Mouse (Mus musculus): ENCODE measurements around the gene Aox2. TPM values are rescaled to one million over a fixed set of nuclear protein-coding genes. Genes with fewer than 3 reads are reported as not detected.

Aox2 gene
- total RNA-seq, 1 experiment from 2014 or later: not detected

- no peak for ATAC-seq (replicated peaks in 1 of 2; ENCODE audit: insufficient read depth in 1 of 2, low FRiP score in 2 of 2, low TSS enrichment in 1 of 2, low read depth in 1 of 2, poor library complexity in 2 of 2, severe bottlenecking in 2 of 2)
Measured at GRCm38 (mm10) chr1:58280381-58280780, 2.3 kb downstream of the Aox2 start.

DNA sequence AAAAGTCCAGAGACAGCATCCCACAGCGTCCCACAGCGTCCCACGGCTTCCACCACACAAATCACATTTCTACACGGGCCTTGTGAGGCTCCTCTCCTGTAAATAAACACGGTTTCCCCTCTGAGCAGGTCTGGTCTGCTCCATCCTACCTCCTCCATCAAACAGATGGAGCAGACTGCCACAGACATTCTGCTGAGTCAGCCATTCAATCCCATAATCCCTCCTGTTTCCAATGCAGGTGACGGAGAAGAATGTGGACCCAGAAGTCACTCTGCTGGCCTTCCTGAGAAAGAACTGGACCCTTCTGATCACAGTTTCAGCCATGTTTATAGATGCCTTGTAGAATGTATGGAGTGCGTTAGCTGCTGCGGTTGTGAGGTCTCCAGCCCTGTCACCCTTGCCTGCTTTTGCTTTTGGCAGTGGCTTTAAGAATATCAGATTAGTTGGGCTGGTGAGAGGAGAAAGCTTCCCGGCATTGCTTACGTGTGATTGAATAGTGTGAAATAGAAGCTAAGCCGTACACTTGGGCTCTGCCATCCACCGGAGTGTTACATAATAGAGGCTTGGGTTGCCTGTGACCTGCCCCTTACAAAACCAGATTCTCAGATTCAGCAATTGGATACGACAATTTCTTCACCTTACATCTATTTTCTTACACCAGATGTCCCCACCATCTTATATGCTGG lies 3.0 kb downstream of the Aox2 start:
- no peak for ATAC-seq (replicated peaks in 1 of 2; ENCODE audit: insufficient read depth in 1 of 2, low FRiP score in 2 of 2, low TSS enrichment in 1 of 2, low read depth in 1 of 2, poor library complexity in 2 of 2, severe bottlenecking in 2 of 2)

DNA sequence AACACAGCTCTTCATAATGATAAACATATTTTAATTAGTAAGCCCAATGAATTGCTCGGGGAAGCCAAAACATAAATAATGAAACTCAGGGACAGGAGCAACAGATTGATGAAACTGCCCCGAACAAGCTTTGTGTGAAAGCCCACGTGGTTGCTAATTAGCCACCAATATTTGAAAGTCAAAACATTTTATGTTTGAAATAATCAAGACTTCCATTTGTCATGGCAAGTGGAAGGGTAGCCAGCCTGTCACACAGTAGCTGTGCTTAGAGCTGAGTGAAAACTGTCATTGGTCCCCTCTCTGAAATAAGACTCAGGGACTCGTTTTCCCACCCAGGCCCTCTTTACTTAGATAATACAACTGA lies 3.5 kb downstream of the Aox2 start:
- no peak for ATAC-seq (replicated peaks in 1 of 2; ENCODE audit: insufficient read depth in 1 of 2, low FRiP score in 2 of 2, low TSS enrichment in 1 of 2, low read depth in 1 of 2, poor library complexity in 2 of 2, severe bottlenecking in 2 of 2)

DNA sequence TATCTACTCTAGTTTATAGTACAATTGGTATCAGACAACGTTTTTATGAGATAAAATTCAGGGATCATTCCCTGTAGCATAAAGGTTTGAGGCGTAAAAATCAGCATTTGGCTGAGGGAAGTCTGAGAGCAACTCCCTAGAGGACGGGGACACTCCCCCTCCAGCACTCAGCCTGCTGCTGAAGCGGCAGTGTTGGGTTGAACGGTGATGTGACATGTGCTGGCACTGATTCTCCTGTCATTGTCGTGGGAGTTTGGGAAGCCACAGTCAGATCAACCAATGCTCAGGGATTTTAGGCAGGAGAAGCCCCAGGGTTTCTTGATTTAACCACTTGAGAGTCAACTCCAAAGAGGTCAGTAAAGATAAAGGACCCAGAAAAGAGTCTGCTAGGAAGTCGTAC lies 6.4 kb downstream of the Aox2 start:
- ATAC-seq (replicated peaks in 1 of 2; ENCODE audit: insufficient read depth in 1 of 2, low FRiP score in 2 of 2, low TSS enrichment in 1 of 2, low read depth in 1 of 2, poor library complexity in 2 of 2, severe bottlenecking in 2 of 2): no peak

DNA sequence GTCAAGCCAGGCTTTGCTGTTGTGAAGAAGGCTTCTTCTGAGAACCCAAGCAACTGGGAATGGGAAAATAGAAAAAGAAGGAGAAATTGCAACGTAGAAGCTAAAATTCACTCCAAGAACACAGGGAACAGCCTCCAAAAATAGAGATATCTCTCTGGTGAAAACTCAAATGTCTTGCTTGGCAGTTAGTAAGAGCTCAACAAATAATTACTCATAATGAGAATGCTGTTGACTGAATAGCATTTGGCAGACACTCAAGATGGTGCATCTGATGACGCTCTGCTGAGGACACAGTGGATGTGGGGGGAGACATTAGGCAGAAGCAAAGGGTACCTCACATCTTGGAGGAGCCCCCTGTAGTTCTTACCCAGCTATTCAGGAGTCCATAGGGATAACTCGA lies 10.0 kb downstream of the Aox2 start:
- ATAC-seq (replicated peaks in 1 of 2; ENCODE audit: insufficient read depth in 1 of 2, low FRiP score in 2 of 2, low TSS enrichment in 1 of 2, low read depth in 1 of 2, poor library complexity in 2 of 2, severe bottlenecking in 2 of 2): no peak

GRCm38 (mm10) chr1:58289863-58290469 lies 11.8 kb downstream of the Aox2 start:
- ATAC-seq (replicated peaks in 1 of 2; ENCODE audit: insufficient read depth in 1 of 2, low FRiP score in 2 of 2, low TSS enrichment in 1 of 2, low read depth in 1 of 2, poor library complexity in 2 of 2, severe bottlenecking in 2 of 2): 0 out of 4 replicates have a peak, but pooled peaks of 1 of the 2 experiments have one; percentile 50

GRCm38 (mm10) chr1:58291394-58292300 lies 13.5 kb downstream of the Aox2 start:
- ATAC-seq (replicated peaks in 1 of 2; ENCODE audit: insufficient read depth in 1 of 2, low FRiP score in 2 of 2, low TSS enrichment in 1 of 2, low read depth in 1 of 2, poor library complexity in 2 of 2, severe bottlenecking in 2 of 2): 0 out of 4 replicates have a peak, but pooled peaks have one; percentile 27 to 28

DNA sequence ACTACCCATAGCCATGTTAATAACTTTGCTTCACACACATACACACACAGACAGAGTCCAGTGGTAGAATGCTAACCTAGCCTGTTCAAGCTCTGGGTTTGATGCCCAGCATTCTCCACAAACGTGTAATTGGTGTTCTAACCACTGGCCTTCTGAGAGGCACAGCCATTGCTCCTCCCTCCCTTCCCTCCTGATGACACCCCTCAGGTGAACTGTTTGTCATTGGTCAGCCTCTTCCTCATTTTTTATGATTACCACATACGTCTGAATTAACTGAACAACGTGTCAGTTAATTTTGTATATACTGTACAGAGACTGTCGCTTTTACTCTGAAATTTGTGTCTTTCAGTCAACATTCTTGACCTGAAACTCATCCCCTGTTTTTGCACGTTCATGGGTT lies 16.6 kb downstream of the Aox2 start:
- ATAC-seq (replicated peaks in 1 of 2; ENCODE audit: insufficient read depth in 1 of 2, low FRiP score in 2 of 2, low TSS enrichment in 1 of 2, low read depth in 1 of 2, poor library complexity in 2 of 2, severe bottlenecking in 2 of 2): no peak

DNA sequence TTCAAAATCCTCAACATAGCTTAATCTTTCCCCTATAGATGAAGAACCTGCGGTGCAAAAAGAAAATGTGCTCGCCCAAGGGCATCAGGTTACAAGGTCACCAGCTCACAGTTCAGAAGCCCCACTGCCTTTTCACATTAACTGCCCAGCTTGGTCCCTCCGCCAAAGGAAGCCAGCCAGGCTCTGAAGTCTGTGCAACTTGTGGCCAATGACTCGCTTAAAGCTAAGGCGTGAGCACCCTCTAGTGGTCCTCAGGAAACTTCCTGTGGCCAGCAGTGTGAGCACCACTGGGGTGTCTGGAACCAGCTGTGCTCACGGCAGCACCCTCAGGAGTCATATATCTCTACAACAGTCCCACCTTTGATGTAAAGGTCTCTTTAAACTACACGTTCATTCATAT lies 18.2 kb downstream of the Aox2 start:
- ATAC-seq (replicated peaks in 1 of 2; ENCODE audit: insufficient read depth in 1 of 2, low FRiP score in 2 of 2, low TSS enrichment in 1 of 2, low read depth in 1 of 2, poor library complexity in 2 of 2, severe bottlenecking in 2 of 2): peak; percentile 87 to 94

DNA sequence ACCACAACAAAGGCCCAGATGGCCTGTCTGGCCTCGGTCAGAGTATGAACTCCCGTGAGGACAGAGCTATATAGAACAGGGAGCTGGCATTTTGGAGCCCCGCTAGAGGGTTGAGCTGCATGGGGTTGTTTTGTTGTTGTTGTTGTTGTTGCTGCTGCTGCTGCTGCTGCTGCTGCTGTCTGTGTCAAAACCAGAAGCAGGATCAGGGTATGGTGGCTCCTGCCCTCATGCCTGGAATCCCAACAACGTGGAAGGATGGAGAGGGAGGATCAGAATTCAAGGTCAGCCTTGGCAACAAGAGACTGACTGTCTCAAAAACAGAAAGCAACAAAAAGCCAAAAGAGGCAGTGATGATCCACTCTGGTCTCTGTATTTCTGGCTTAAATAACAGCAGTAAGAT lies 18.7 kb downstream of the Aox2 start:
- no peak for ATAC-seq (replicated peaks in 1 of 2; ENCODE audit: insufficient read depth in 1 of 2, low FRiP score in 2 of 2, low TSS enrichment in 1 of 2, low read depth in 1 of 2, poor library complexity in 2 of 2, severe bottlenecking in 2 of 2)

DNA sequence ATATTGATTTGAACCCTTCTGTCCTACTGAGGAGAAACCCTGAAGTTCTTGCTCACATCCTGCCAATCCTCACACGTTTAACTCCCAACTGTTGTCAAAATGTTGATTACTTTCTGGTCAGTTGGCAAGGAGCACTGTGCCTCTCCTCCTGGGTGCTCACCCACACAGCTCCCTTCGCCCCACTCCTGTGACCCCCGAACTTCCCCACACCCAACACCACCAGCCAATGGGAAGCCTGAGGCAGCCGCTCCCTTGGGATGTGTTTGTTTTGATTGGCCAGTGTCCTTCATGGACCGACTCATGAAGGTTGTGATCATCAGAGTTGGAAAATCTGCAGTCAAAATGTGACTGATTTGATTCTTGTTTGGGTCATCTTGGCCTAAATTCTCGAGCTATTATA lies 20.2 kb downstream of the Aox2 start:
- ATAC-seq (replicated peaks in 1 of 2; ENCODE audit: insufficient read depth in 1 of 2, low FRiP score in 2 of 2, low TSS enrichment in 1 of 2, low read depth in 1 of 2, poor library complexity in 2 of 2, severe bottlenecking in 2 of 2): no peak

- no peak for ATAC-seq (replicated peaks in 1 of 2; ENCODE audit: insufficient read depth in 1 of 2, low FRiP score in 2 of 2, low TSS enrichment in 1 of 2, low read depth in 1 of 2, poor library complexity in 2 of 2, severe bottlenecking in 2 of 2)
Measured at GRCm38 (mm10) chr1:58301073-58301472, 22.9 kb downstream of the Aox2 start.

- ATAC-seq (replicated peaks in 1 of 2; ENCODE audit: insufficient read depth in 1 of 2, low FRiP score in 2 of 2, low TSS enrichment in 1 of 2, low read depth in 1 of 2, poor library complexity in 2 of 2, severe bottlenecking in 2 of 2): no peak
Measured at GRCm38 (mm10) chr1:58302015-58302414, 23.9 kb downstream of the Aox2 start.

DNA sequence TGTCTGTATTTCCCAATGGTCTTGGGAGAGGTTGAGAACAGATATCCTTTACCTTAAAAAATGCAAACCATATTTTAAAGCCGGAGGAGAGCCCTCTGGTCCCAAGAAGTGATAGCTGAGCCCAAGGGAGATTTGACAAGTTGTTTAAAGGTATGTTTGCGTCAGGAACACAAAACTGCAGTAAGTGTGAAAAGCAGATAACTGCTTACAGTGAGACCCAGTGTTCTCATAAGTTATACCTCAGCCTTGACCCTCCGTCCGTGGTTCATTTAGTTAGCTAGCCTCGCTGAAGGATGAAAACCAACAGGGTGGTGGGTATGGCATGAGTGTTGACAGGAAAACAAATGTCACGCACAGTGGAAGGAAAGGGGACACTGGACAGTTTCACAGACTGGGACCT lies 24.9 kb downstream of the Aox2 start:
- ATAC-seq (replicated peaks in 1 of 2; ENCODE audit: insufficient read depth in 1 of 2, low FRiP score in 2 of 2, low TSS enrichment in 1 of 2, low read depth in 1 of 2, poor library complexity in 2 of 2, severe bottlenecking in 2 of 2): no peak

GRCm38 (mm10) chr1:58303726-58304125 lies 25.6 kb downstream of the Aox2 start:
- ATAC-seq (replicated peaks in 1 of 2; ENCODE audit: insufficient read depth in 1 of 2, low FRiP score in 2 of 2, low TSS enrichment in 1 of 2, low read depth in 1 of 2, poor library complexity in 2 of 2, severe bottlenecking in 2 of 2): peak; percentile 92 to 95

GRCm38 (mm10) chr1:58304296-58304695 lies 26.2 kb downstream of the Aox2 start:
- no peak for ATAC-seq (replicated peaks in 1 of 2; ENCODE audit: insufficient read depth in 1 of 2, low FRiP score in 2 of 2, low TSS enrichment in 1 of 2, low read depth in 1 of 2, poor library complexity in 2 of 2, severe bottlenecking in 2 of 2)

- ATAC-seq (replicated peaks in 1 of 2; ENCODE audit: insufficient read depth in 1 of 2, low FRiP score in 2 of 2, low TSS enrichment in 1 of 2, low read depth in 1 of 2, poor library complexity in 2 of 2, severe bottlenecking in 2 of 2): no peak
Measured at GRCm38 (mm10) chr1:58307181-58307580, 29.1 kb downstream of the Aox2 start.

- no peak for ATAC-seq (replicated peaks in 1 of 2; ENCODE audit: insufficient read depth in 1 of 2, low FRiP score in 2 of 2, low TSS enrichment in 1 of 2, low read depth in 1 of 2, poor library complexity in 2 of 2, severe bottlenecking in 2 of 2)
Measured at GRCm38 (mm10) chr1:58308594-58308993, 30.5 kb downstream of the Aox2 start.
